Mouse (Mus musculus): Measurements from ENCODE around the gene Smg9.
A peak's percentile ranks its signal among the peaks of the same experiment; 100 is the strongest.

Smg9 gene

GRCm38 (mm10) chr7:24399256-24400081 is at the start of gene Smg9:
Gene Smg9 (plus strand): TSS chr7:24399619.
- peak; percentile 98 for DNase-seq

DNA sequence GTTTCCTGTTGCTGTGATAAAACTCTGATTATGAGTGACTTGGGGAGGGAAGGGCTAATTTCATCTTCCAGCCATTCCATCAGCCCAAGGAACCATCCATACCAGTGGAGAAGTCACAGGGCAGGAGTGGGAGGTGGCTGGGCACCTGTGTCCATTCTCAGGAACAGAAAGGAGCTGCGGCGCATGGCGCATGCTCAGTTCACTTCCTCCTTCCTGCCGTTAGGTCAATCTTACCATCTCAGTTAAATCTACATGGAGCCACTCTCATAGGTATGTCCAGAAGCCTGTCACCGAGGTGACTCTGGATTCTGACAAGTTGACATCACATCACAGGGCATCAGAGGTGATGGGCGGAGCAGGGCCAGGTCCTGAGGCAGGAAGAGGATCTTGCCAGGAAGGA is 43.8 kb upstream of the Smg9 start:
- no peak for DNase-seq

- DNase-seq = no peak
Observed at GRCm38 (mm10) chr7:24356081-24356480, 43.3 kb upstream of the Smg9 start.

DNA sequence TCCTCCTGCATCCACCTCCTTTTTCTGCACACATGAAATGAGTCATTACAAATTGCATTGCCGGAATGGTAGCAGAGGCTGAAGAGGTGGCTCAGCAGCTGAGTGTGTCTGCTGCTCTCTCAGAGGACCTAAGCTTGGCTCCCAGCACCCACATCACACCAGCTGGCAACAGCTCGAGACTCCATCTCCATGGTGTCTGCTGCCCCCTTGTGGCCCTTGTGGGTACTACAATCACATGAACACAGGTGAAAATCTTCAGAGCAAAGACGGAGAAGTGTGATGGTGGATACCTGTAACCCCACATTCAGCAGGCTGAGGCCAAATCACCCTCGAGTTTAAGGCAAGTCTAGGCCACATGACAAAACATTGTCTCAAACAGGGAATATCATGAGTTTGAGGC is 41.5 kb upstream of the Smg9 start:
- no peak for DNase-seq

DNA sequence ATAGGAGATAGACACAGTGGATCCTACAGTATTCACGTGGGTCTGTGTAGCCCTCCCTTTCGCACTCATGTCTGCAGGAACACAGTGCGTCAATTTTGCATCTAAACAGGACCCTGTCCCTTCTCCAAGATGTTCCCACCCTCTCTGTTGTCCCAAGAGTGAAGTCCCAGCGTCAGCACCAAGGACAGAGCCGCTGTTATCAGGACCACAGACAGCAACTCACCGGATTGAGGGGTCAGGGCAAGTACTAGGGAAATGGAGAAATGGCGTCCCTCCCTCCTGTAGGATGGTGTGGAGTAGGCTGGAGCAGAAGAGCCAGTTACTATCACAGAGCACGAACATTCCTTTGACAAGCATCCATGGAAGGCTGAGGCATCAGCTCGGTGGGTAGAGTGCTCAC is 40.1 kb upstream of the Smg9 start:
- no peak for DNase-seq

DNA sequence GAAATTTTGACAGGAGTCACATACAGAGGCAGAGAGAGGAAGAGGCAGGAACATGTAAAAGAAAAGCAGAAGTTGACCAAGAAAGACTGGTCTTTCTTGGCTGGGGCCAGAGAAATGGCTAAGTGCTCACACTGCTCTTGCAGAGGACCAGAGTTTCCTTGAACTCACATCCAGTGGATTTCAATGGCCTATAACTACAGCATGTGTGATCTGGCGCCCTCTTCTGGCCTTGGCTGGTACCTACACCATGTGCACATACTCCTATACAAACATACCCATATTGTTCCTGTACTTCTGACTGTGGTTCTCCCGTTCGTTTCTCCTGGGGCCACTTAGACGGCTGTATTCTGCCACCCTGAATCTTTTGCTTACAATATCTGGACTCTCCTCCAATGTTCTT is 38.4 kb upstream of the Smg9 start:
- DNase-seq = no peak

DNA sequence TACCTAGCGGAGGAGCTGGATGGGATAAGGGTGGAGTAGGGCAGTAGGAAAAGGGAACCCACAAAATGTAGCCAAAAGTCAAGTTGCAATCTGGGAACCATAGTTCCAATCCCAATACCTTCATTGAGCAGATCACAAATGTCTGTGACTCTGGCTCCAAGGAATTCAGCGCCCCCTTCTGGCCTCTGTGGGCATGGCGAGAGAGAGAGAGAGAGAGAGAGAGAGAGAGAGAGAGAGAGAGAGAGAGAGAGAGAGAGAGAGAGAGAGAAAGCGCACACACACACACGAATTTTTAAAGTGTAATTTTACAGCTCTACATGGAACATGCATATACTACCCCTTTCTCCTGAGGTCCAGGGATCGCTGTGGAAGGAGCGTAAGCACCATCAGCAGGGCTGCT is 36.2 kb upstream of the Smg9 start:
- DNase-seq = no peak

DNA sequence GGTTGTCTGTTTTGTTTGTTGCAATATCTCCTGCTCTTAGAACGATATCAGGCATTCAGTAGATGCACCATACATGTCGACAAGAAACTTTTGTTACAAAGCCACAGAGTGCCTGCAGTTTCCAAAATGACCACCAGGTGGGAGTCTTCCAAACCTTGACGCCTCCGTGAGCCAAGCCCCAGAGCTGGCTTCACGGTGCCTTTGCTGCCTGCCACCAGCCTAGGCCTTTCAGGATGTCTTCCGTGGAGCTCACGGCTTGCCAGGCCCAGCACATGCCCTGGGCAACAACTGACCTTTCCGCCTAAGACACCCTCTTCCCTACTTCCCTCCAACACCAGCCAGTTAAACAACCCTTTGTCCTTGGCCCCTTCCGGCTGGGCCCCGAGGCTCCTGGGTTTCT is 34.6 kb upstream of the Smg9 start:
- peak; percentile 81 for DNase-seq

DNA sequence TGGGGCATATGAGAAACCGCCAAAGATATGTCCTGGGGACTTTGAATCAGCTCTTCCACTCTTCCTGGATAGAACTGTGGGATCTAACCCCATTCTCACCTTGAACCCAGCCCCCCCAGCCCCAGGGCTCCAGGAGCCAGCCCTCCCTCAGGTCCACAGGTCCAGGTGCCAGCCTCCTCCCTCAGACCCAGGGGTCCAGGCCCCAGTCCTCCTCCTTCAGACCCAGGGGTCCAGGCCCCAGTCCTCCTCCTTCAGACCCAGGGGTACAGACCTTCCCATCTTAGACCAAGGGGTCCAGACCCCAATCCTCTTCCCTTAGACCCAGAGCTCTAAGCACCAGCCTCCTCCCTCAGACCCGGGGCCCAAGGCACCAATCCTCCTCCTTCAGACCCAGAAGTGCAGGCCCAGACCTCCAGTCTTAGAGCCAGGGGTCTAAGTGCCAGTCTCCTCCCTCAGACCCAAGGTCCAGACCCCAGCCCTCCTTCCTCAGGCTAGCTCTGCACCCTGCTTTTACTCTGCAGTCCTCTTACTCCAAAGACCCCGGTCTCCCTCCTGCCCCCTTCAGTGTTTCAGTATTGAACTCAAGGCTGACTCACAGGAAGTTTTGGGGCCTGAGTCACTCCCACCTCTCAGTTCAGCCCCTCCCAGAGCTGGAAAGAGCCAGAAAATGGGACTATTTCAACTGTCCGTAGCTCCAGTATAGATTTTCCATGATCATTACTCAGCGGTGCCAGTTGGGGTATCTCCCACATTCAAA is 34.0 kb upstream of the Smg9 start:
- no peak for DNase-seq

- no peak for DNase-seq
Observed at GRCm38 (mm10) chr7:24366716-24367632, 32.4 kb upstream of the Smg9 start.

DNA sequence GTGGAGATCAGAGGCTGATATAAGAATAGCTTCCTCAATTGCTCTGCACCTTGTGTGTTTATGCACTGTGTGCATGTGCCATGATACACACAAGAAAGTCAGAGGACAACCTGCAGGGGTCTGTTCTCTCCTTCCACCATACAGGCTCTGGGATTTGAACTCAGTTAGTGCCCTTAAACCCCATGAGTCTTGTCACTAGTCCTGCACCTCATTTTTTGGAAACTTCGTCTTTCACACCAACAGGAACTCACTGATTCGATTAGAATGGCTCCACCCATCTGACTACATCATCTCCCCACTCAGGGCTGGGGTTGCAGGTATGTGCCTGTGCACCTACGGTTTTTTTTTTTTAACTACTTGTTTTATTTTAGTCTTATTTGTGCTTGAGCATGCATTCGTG is 31.2 kb upstream of the Smg9 start:
- DNase-seq = no peak

- no peak for DNase-seq
Observed at GRCm38 (mm10) chr7:24368946-24369345, 30.5 kb upstream of the Smg9 start.

GRCm38 (mm10) chr7:24369731-24370541 is 29.5 kb upstream of the Smg9 start, which contains the start of gene Kcnn4:
Gene Kcnn4 (plus strand): TSS chr7:24370263.
- DNase-seq = no peak

DNA sequence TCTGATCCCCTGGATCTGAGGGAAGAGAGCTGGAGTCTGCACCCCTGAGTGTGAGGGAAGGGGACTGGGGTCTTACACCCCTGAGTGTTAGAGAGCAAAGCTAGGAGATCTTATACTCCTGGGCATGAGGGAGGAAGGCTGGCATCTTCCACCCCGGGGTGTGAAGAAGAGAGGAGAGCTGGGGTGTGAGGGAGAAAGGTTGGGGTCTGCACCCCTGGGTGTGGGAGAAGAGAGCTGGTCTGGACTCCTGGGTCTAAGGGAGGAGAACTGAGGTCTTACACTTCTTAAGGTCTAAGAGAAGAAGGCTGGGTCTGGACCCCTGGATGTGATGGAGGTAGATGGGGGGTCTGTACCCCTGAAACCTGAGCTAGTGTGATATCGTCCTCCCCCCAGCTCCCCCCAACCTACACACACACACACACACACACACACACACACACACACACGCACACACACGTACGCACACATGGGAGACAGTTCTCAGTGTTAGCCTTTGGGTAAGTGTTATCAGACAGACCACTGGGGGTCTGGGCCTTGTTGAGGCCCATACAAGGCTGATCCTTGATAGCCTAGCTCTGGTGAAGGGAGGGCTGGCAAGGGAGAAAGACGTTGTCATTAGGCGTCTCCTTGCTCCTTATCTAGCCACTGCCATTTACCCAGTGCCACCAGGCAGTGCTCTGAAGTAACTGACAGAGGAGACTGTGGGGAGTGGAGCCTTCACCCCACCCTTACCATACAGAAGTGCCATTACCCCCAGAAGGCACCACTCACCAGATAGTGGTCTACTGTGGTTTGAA is 28.2 kb upstream of the Smg9 start:
- DNase-seq = no peak

DNA sequence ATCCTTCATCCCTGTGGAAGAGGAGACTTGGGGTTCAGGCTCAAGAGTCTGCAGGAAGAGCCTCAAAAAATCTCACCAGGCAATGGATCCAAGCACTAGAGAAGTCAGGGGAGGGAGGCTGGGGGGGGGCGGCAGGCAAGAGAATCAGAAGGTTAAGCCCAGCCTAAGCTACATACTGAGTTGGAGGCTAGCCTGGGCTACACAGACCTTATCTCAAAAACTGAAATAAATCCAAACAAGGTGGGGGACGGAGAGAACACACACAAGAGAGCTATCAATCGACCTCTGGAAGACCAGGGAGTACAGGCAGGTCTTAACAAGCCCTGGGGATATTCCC is 27.6 kb upstream of the Smg9 start:
- DNase-seq = no peak

DNA sequence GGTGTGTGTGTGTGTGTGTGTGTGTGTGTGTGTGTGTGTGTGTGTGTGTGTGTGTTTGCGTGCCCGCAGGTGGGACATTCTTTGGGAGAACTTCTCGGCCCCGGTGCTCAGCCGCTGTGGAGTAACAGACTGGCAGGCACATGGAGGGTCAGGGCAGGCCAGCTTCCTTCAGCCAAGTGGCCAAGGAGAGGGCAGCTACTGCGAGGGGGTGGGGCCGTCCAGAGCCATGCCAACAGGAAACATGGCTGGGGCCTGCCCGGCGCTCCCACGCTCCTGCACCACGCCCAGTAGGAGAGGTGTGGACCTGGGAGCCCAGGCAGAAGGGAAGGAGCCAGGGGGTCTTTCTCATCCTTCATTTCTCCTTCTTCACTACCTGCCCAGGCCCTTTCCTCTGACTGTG is 27.1 kb upstream of the Smg9 start:
- DNase-seq = no peak

- DNase-seq = no peak
Observed at GRCm38 (mm10) chr7:24372786-24373185, 26.6 kb upstream of the Smg9 start.

DNA sequence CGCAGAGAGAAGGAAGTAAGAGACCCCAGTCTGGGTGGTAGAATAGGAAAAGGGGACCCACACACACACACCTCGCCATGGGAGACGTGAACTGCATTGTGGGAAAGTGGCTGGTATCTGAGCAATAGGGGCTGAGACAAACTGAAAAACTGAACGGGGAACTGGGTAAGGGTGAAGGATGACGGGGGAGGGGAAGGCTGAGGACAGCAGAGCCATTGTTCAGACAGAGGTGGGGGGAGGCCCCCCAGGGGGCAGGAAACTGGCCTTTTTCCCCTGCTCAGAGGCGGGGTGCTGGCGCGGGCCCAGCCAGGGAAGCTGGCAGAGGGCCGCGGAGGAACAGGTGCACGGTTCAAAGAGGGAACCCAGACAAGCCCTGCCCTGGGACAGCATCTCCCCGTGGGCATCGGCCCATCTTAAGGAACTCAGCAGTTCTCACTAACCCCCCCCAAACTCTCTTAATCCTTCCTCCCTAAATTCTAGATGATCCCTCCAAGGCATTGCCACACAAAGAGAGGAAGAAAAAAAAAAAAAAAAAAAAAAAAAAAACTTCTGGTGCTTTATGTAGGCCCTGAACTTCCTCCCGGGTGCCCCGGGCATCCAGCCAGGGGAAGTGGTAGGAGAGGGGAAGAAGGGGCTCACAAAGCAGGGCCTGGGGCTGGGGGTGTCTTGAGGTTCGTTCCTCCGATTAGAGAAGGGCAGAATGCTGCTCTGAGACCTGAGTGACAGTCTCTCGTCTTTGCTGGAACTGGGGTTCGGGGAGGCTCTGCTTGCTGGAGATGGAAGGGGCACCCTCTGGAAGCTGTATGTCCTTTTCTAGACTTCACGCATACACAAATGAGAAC is 25.7 kb upstream of the Smg9 start:
- peak; percentile 42 for DNase-seq

DNA sequence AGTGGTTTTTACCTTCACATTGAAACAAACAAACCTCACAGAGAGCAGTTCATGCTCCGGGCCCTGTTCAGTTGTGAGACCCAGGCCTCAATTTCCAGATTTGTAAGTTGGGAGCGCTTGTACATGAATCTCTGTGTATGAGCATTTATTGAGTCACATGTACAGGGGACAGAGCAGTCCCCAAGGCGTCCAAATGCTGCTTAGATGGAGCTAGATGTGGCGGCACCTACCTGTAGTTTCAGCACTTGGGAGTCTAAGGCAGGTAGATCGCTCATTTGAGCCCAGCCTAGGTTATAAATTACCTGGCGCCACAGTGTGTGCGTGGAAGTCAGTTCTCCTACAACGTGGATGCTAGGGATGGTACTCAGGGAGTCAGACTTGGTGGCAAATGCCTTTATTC is 23.0 kb upstream of the Smg9 start:
- no peak for DNase-seq

DNA sequence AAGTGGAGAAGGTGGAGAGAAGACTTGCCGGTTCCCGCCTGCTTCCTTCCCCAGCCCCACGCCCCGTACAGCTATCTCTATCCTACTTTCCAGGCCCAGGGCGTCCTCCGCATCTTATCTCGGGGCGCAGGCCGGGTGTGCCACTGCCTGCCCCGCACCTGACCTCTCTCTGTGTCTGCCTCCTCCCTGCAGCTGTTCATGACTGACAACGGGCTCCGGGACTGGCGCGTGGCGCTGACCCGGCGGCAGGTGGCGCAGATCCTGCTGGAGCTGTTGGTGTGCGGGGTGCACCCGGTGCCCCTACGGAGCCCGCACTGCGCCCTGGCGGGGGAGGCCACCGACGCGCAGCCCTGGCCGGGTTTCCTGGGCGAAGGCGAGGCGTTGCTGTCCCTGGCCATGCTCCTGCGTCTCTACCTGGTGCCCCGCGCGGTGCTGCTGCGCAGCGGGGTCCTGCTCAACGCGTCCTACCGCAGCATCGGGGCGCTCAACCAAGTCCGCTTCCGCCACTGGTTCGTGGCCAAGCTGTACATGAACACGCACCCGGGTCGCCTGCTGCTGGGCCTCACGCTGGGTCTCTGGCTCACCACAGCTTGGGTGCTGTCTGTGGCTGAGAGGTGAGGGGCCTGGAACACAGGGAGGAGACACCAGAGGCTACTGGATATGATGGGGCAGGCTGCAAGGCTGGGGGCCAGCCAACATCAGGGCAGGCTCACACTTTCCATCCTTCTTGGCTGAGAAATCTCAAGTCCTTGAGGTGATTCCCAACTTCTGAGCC is 22.1 kb upstream of the Smg9 start:
- peak; percentile 43 for DNase-seq

Measured in cerebellum, adult 9-10 months (tissue).